Mouse (Mus musculus): ENCODE results near the gene Gcn1l1. TPM values are rescaled to one million over a fixed set of nuclear protein-coding genes. Genes with fewer than 3 reads are reported as not detected.

The Gcn1l1 gene
- total RNA-seq, 2 experiments from 2014 or later: 43.1 to 49.5 TPM

GRCm38 (mm10) chr5:115531671-115532270 is 33.3 kb upstream of the Gcn1l1 start:
- peak; percentile 80 to 81 for DNase-seq
- intact Hi-C loops (cut with DNase I): no loop called here

- DNase-seq: peak; percentile 64
- intact Hi-C loops (cut with DNase I): no loop called here
Measured at GRCm38 (mm10) chr5:115534290-115534731, 30.7 kb upstream of the Gcn1l1 start.

DNA sequence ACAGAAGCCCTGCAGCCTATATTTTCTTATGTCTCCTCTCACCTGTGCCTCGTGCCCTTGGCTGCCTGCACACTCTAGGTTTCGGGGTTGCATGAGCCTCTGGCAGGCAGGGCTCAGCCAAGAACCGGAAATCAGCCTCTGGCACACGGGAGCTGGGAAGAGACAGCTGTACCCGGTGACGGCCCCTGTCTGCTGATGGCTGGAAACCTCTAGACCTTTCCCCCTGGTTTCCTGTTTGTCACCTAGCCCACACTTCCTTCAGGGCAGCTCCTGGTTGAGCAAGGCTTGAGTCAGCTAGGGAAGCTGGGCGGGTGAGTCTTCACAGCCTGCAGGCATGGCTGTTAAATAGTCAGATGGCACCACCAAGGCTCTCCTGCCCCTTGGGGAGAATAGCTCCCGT is 30.2 kb upstream of the Gcn1l1 start:
- DNase-seq: peak; percentile 37 to 44
- intact Hi-C loops (cut with DNase I): no loop called here

- intact Hi-C loops (cut with DNase I): no loop called here
- DNase-seq: peak; percentile 37 to 39
Measured at GRCm38 (mm10) chr5:115535635-115536034, 29.4 kb upstream of the Gcn1l1 start.

DNA sequence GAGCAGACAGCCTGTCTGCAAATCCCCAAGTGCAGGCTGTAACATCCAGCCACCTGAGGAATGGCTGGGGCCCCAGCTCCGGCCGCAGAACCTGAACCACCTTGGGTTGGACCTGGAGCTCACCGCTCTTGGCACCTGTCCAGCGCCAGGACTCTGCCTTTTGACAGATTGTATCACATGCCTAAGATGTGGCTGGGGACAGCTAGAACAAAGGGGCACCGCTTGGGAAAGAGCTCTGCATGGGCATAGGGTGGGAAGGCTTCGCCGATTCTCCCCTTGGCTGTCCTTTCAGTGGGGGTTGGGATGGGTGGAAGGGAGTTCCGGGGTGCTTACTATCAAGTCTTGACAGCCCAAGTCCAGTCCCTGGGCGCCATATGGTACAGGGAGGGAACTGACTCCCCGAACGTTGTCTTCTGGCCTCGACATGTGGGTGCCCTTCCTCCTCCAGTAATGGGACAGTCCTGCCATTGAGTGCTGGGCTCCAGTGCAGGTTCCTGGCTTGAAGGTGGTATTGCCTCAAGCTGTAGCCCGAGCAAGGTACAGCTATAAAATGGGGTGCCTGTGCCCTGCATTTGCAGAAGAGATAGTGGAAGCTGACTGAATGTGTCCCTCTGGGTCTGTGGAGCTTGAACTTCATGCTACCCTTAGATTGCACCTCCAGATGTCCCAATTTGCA is 26.9 kb upstream of the Gcn1l1 start:
- peak in 1 of 2 experiments; percentile 34 for DNase-seq
- intact Hi-C loops (cut with DNase I): loop anchor here (1.0 kb wide), 1 partner anchor 32 kb away; the partner anchor contains the start of gene Pxn

GRCm38 (mm10) chr5:115538693-115539043 is 26.4 kb upstream of the Gcn1l1 start:
- peak; percentile 92 to 97 for DNase-seq

DNA sequence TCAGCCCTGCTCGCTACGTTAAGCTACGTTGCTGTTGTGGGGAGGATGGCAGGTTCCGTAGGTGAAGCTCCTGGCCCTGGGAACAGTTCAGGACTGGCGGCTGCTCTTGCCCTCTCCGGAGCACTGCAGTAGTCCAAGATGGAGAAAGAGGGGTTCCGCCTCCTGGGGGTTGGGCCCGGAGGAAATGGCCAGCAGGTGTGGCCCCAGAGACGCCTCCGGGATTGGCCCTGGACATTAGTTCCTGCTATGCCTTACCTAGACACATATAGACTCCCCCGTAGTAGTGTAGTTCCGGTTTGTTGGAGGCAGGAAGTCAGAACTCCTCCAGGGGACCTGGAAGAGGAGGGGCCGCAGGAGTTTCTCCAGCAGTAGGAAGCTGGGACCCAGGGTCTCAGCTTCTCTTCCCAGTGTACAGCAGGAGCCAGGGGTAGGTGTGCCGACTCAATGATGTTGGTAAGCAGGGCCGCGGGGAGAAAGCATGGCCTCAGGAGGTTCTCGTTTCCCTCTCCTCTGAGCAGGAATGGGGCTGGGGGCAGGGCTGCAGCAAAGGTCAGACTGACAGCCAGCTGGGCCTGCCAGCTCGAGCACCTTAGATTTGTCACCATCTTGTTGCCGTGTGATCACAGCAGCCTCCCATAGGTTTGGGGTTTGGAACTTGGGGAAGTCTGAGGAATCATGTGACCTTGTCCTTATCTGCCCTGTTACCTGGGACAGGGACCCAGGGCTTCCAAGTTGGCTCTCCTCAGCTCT is 22.2 kb upstream of the Gcn1l1 start:
- intact Hi-C loops (cut with DNase I): no loop called here
- no peak for DNase-seq

More at GRCm38 (mm10) chr5:115538693-115539043, 26.4 kb upstream of the Gcn1l1 start:
- intact Hi-C loops (cut with DNase I): loop anchor here (1.0 kb wide), 1 partner anchor 32 kb away; the partner anchor contains the start of gene Pxn

DNA sequence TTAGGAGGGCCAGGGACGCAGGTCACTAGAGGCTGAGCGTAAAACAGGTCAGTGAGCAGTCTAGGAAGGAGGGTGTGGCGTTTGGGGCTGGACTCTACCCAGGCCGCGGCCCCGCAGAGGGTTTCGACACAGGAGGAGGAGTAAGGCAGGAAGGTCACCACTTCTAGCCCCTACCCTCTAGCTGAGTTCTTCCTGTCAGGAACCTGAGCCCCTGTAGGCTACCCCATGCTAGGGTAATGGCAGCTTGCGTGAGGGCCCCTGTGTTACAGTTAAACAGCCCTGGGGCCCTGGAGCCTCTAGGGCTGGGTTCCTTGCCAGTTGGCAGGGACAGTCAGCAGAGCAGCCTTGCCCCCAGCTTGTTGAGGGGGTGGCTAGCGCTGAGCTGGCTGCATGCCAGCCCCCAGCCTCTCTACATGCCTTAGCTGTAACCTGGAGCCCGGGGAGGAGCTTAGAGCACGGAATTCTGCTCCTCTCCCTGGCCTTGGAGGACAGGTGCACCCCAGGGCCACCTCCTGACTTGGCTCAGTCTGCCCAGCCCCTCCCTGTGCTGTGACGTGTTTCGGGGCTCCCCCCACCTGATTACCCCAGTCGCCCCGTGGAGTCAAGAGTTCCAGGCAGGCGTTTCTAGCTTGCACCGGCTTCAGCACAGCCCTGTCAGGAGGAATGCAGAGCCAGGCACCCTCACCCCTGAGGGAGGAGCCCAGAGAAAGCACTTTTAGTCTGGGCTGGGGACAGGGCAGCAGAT is 21.4 kb upstream of the Gcn1l1 start:
- intact Hi-C loops (cut with DNase I): no loop called here
- peak; percentile 52 to 67 for DNase-seq

DNA sequence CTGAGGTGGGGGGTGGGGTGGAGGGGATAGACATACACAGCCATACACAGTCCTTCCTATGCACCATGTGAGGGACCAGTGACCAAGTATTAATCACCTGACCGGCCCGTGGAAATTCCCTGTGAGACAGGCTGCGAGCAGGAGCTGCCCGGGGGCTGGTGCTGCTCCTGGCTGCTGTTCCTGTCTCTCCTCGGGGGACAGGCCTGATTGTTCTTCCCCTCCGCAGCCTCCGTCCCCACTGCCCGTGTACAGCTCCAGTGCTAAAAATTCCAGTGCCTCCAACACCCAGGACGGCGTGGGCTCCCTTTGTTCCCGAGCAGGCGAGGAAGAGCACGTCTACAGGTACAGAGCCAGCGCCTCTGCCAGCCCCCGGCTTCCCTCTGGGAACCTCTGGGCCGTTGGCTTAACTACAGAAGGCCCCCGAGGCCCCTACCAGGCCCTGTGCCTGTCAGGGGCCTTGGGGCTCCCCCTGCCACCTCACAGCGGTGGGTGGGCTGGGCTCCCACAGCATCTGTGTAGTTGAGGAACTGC is 20.3 kb upstream of the Gcn1l1 start:
- intact Hi-C loops (cut with DNase I): no loop called here
- DNase-seq: no peak

DNA sequence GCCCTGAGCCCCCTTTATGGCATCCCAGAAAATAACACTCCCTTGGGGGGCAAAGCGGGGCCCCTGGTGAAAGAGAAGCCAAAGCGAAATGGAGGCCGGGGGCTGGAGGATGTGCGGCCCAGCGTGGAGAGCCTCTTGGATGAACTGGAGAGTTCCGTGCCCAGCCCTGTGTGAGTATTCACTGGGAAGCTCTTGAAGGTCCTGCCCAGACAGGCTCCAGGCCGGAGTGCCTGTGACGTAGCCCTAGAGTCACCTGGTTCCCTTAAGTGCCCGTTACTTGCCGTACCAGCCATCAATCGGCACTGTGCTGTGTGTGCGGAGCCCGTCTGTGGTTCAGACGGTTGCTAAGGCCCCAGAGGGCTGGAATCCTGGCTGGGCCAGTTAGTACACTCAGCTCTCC is 19.4 kb upstream of the Gcn1l1 start:
- DNase-seq: no peak
- intact Hi-C loops (cut with DNase I): no loop called here

- no peak for DNase-seq
- intact Hi-C loops (cut with DNase I): no loop called here
Measured at GRCm38 (mm10) chr5:115546536-115546935, 18.5 kb upstream of the Gcn1l1 start.

DNA sequence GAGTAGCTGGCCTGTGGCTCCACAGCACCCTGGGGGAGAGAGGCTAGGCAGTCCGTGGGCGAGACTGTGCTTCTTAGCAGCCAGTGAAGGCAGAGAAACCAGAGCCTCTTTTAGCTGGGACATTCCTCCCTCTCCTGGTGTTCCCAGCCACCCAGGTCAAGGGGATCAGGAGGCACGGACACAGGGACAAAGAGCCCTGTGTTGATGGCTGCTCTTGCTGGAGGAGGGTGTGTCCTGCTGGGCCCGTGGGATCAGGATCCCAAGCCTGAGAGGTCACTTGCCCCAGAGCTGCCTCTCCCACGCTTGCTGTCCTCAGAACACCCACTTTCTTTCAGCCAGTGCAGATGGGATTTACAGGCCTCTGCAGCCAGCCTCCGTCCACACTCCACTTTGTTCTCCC is 18.0 kb upstream of the Gcn1l1 start:
- intact Hi-C loops (cut with DNase I): no loop called here
- DNase-seq: no peak

DNA sequence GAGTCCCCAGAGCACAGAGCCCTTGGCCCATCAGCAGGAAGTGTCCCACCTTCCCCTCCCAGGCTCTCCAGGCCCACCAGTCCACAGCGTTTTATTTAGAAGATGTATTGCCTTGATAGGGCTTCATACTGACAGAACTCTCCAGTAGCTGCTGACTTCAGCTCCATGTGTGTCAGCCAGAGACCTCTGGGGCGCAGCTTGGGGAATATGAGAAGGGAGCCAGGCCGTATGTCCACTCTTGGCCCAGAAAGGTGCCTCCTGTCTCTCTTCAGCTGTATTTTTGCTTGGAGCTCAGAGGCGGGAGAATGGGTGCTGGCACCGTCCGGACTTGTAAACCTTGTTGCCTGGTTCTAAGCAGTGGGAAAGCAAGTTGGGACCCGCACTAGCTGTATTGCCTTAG is 17.6 kb upstream of the Gcn1l1 start:
- DNase-seq: no peak
- intact Hi-C loops (cut with DNase I): no loop called here

GRCm38 (mm10) chr5:115548501-115549285 is 16.4 kb upstream of the Gcn1l1 start:
- DNase-seq: no peak
- intact Hi-C loops (cut with DNase I): no loop called here

DNA sequence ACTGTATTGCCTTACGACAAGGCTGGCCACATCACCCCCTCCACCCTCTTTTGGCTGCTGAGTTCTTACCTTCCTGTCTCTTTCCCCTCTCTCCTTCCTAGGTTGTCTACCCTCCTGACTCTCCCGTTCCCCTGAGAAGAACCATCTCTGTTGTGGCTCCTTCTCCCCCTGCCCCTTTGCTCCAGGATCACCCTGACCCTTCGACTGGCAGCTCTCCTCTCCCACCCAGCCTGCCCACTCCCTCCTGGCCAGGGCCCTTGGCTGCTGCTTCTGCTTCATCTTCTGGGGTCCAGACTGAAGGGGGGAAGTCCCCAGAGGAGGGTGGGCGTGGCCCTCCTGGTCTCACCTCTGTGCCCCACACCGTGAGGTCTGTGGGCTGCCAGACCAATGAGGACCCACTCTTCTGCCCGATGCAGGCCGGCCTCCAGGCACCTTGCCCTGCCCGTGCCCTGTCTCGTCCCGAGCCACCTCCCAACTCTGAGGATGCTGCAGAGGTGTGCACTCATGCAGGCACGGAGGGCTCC is 14.5 kb upstream of the Gcn1l1 start:
- intact Hi-C loops (cut with DNase I): no loop called here
- DNase-seq: no peak

- DNase-seq: no peak
- intact Hi-C loops (cut with DNase I): no loop called here
Measured at GRCm38 (mm10) chr5:115551386-115551785, 13.7 kb upstream of the Gcn1l1 start.

DNA sequence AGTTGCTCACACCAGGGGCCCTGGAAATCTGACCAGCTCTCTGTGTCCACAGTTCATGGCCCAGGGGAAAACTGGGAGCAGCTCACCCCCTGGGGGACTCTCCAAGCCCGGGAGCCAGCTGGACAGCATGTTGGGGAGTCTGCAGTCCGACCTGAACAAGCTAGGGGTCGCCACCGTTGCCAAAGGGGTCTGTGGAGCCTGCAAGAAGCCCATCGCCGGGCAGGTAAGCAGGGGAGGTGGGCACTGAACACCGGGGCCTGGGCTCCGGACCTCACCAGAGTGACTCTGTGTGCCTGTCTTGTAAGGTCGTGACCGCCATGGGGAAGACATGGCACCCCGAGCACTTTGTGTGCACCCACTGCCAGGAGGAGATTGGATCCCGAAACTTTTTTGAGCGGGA is 13.3 kb upstream of the Gcn1l1 start:
- intact Hi-C loops (cut with DNase I): no loop called here

GRCm38 (mm10) chr5:115553801-115554420 is 11.1 kb upstream of the Gcn1l1 start:
- intact Hi-C loops (cut with DNase I): no loop called here
- DNase-seq: no peak

More for the DNA sequence above, 13.3 kb upstream of the Gcn1l1 start:
- no peak for DNase-seq
